Mouse (Mus musculus) gastrocnemius, adult 18-20 months (tissue): ENCODE results near the gene 4930556J24Rik. TPM values are rescaled to one million over a fixed set of nuclear protein-coding genes. Genes with fewer than 3 reads are reported as not detected.

Experiments used
- DNase-seq: peaks from one replicate; pipeline ENCODE4 v3.0.0; 2021; ENCODE audit warnings: low spot score
- total RNA-seq, 2 experiments: library from RNA; stranded (reverse); gene quantifications; 2 replicates each; pipeline ENCODE4 v1.2.3; 2021

Gene 4930556J24Rik
- total RNA-seq, 2 experiments from 2014 or later, result not detected

GRCm38 (mm10) chr11:3893970-3894369, 82.6 kb downstream of the 4930556J24Rik start:
- no peak for DNase-seq

Other genes starting within 250 kb of the 4930556J24Rik start
- gene Osbp2, start 112.9 kb downstream of the 4930556J24Rik start, total RNA-seq, result 1 to 10 TPM; 1.1 to 1.3 TPM
- gene 4921536K21Rik, start 81.7 kb downstream of the 4930556J24Rik start, total RNA-seq, result under 1 TPM; 0.17 to 0.27 TPM
- 10 to 100 TPM in 1 of 2 experiments, 1 to 10 TPM in 1; 9.1 to 20.5 TPM for gene Dusp18, start 81.5 kb downstream of the 4930556J24Rik start, total RNA-seq
- gene Slc35e4, start 62.1 kb downstream of the 4930556J24Rik start, total RNA-seq, result 10 to 100 TPM; 16.5 to 30.9 TPM
- 10 to 100 TPM; 15.8 to 17.0 TPM for gene Tcn2, start 44.6 kb downstream of the 4930556J24Rik start, total RNA-seq
- 10 to 100 TPM; 31.0 to 31.8 TPM for gene Pes1, start 12.8 kb downstream of the 4930556J24Rik start, total RNA-seq
- under 1 TPM in 1 of 2 experiments, not detected in 1; 0.12 TPM for gene Gal3st1, start 6.9 kb upstream of the 4930556J24Rik start, total RNA-seq
- gene Sec14l4, start 54.7 kb upstream of the 4930556J24Rik start, total RNA-seq, result not detected
- not detected for gene Sec14l3, start 88.1 kb upstream of the 4930556J24Rik start, total RNA-seq
- gene Mtfp1, start 118.7 kb upstream of the 4930556J24Rik start, total RNA-seq, result 10 to 100 TPM; 39.2 to 51.4 TPM
- under 1 TPM; 0.09 to 0.33 TPM for gene Sec14l2, start 146.6 kb upstream of the 4930556J24Rik start, total RNA-seq
- gene Rnf215, start 158.4 kb upstream of the 4930556J24Rik start, total RNA-seq, result 1 to 10 TPM; 3.3 to 4.5 TPM
- gene Ccdc157, start 183.5 kb upstream of the 4930556J24Rik start, total RNA-seq, result 1 to 10 TPM; 1.8 to 1.9 TPM
- gene Sf3a1, start 183.6 kb upstream of the 4930556J24Rik start, total RNA-seq, result 10 to 100 TPM; 15.0 to 18.6 TPM
- gene Tbc1d10a, start 210.0 kb upstream of the 4930556J24Rik start, total RNA-seq, result 1 to 10 TPM; 3.5 to 3.8 TPM
- 1 to 10 TPM; 1.8 to 2.9 TPM for gene Castor1, start 241.4 kb upstream of the 4930556J24Rik start, total RNA-seq